Mouse (Mus musculus) ES-CJ7 (cell line): ENCODE measurements at regions not wholly inside any gene's neighbourhood (a gene's known extent, or its start where the extent isn't known, plus 50 kb on each side); places are given as distances from the start of the nearest gene placed in this dataset.

Source experiments
- DNase-seq: peaks from one replicate; pipeline ENCODE4 v3.0.0; 2011; ENCODE audit warnings: low read depth, low spot score

DNA sequence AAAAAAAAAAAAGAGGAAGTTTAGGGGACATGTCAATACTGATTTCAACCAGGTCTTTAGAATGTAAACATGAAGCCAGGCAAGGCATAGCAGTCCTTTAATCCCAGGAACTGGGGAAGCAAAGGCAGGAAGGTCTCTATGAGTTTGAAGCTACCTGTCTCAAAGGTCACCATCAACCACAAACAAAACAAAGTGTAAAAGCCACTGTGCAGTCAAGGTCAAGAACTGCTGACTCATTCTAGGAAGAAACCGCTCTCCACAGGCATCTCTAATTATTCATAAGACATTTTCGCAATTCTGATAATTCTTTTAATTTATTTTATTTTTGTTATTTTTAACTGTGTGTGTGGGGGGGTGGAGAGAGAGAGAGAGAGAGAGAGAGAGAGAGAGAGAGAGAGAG is 364.0 kb downstream of the Cntnap4 start:
- DNase-seq, result peak; percentile 58

- no peak for DNase-seq
Measured at GRCm38 (mm10) chr8:112935411-112935810, 365.6 kb downstream of the Cntnap4 start.

GRCm38 (mm10) chr8:112935897-112936719 is 366.3 kb downstream of the Cntnap4 start:
- DNase-seq, result no peak

DNA sequence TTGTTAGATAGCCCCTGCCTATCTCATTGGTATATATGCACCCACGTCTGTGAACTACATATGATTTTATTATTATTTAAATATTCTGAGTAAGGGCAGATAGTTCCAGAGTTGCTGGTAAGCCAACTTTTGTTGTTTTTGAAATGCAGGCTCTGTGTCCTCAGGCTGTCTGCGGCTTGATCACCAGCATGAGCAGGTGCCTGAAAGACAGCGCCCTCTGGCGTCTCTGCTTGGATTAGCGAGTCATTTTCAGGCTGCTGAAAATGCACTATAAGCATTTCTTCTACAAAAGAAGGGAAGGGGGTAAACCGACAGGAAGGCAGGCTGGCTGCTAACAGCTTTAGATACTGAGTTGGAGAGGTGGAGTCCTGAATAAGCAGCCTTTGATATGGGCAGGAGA is 402.6 kb downstream of the Cntnap4 start:
- peak; percentile 78 for DNase-seq

DNA sequence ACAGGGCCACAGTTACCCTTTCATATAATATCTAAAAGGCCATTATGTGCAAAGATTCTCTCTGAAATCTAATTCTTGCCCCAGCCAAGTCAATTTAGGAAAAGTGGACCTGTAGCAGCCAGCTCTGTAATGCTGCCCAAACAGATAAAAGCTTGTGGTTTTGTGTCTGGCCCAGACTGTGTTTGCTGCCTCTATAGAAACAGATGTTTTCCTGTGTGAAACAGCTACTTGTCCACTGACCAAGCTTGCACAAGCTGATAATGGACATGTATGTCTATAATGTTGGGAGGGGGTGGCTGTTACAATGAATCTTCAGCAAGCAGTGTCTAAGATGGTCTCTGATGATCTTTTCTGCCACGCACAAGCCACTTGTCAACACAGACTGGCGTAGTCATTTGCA is 405.9 kb downstream of the Cntnap4 start:
- no peak for DNase-seq

DNA sequence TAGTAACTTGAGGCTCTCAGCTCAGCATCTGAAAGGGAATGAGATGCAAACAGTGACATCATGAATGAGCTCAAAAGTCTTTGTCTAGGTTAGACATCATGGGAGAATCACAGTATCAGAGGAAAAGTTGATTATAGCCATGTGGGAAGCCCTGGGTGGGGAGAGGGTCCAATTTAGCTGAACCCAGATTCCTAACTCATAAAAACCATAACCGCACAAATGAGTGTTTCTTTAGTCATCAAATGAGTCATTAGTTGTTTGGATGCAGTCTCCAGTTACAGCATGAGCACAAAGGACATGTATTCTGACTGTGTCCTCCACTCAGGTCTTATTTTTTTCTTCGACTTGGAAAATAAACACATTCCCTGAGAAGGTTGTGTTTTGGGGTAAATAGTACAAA is 406.5 kb downstream of the Cntnap4 start:
- no peak for DNase-seq

GRCm38 (mm10) chr8:112993781-112994180 is 423.9 kb downstream of the Cntnap4 start:
- no peak for DNase-seq

GRCm38 (mm10) chr8:113007356-113007755 is 437.5 kb downstream of the Cntnap4 start:
- no peak for DNase-seq

GRCm38 (mm10) chr8:113028880-113029279 is 459.0 kb downstream of the Cntnap4 start:
- DNase-seq, result no peak

GRCm38 (mm10) chr8:113051770-113052473 is 482.1 kb downstream of the Cntnap4 start:
- no peak for DNase-seq

DNA sequence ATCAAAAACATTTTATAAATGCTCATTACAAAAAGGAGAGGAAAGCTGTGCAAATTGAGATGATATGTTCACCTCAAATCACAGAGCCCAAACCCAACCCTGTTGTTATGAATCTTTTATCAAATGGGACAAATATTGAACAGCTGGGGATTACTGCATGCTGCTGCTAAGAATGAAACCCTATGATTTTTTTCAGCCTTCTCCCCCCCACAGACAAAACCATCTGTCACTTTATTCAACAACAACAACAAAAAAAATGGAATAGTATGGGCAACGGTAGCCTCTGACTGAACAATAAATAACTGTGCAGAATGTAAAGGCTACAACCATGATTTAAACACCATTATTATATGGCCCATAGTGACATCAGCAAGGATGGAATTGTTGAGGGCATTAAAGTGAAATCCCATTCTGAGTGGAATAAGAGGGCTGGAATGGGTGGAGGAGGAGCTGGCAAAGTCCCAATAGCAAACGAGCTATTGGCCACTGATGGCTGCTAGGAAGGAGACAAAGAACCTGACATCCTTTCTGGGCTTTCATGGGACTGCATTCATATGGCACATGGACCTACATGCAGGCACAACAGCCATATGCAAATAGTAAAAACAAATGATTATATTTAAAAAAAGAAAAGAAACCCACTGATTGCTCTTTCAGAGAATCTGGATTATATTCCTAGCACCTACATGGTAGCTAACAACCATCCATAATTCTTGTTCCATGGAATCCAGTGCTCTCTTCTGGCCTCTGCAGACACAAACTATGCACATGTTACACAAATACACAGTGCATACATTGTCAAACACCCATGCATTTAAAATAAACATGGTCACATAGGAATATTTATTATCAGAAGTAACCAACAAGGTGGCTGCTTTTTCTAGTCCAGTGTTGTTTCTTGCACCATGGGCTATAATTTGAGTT is 495.7 kb downstream of the Cntnap4 start:
- no peak for DNase-seq

DNA sequence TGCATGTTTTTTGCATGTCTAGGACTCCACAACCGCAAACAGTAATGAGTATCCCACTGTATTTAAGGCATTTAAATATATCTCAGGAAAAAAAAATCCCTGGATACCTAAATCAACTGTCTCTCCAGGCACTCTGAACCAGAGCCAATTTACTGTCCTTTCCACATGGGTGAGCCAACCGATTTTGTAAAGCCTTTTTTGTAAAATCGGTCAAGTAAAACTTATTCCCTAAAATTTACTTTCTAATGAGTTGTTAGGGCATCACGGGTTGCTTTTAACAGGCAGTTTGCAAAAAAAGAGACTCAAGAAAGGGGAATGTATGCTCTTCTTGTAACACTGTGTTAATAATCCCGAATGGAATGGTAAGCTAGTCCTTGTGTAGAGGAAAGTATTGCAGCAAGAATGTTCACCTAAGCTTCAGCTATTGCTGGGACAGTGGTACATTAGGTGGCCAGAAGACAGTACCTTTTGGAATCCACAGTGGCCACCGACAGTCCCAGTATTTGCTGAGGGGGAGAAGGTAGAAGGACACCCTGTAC is 496.4 kb downstream of the Cntnap4 start:
- no peak for DNase-seq

DNA sequence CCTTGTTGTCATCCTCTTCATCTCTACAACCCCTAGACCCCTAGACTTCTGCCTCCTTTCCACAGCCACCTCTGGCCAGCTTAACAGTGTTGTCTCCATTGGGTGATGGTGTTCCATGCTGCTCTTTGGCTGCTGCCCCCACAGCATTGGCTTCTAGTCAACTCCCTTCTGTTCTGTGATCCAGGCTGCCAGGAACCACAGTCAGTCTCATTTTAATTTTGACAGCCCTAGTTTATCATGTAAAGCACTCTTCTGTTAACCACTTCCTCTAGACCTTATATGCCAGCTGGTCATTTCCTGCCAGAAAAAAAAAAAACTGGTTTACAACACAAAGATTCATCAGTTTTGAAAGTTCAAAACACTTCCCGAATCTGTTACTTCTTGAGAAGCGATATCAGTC is 514.1 kb downstream of the Cntnap4 start:
- no peak for DNase-seq

DNA sequence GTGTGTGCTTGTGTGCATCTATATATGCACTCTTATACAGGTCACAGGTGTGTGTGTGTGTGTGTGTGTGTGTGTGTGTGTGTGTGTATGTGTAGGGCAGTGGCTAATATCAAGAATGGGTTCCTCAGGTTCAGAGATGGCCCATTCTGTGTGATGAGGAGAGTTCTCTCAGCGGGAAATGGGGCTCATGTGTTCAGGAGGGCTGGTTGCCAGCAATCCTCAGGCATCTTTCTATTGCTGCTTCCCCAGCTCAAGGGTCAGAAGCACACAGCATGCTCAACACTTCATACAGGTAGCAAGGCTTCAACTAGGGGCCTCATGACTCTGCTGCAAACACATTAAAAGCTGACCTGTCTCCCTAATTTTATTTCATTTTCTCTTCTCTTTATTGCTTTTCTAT is 517.7 kb downstream of the Cntnap4 start:
- DNase-seq, result no peak

GRCm38 (mm10) chr8:113111665-113112064 is 523.7 kb upstream of the Mon1b start:
- peak; percentile 50 for DNase-seq

GRCm38 (mm10) chr8:113114165-113114700 is 521.2 kb upstream of the Mon1b start:
- no peak for DNase-seq

- no peak for DNase-seq
Measured at GRCm38 (mm10) chr8:113117241-113117640, 518.1 kb upstream of the Mon1b start.

GRCm38 (mm10) chr8:113125586-113125985 is 509.8 kb upstream of the Mon1b start:
- DNase-seq, result no peak

- no peak for DNase-seq
Measured at GRCm38 (mm10) chr8:113137361-113137760, 498.0 kb upstream of the Mon1b start.

- no peak for DNase-seq
Measured at GRCm38 (mm10) chr8:113140021-113140420, 495.4 kb upstream of the Mon1b start.

DNA sequence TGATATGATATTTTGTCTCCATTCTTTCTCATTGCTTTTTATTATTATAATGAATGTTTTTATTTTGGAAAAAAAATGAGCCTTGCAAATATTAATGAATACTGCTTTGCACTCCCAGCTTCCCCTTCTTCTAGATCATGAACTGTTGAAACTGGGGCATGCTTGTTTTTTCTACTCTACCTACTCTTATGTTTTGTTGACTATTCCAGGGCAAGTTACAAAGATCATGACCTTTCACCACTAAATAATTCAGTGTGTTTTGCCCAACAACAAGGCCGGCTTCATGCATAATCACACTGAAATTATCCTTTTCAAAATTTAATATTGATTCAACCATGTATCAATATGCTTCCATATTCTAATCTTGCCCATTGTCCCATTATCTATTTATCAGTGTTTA is 494.3 kb upstream of the Mon1b start:
- no peak for DNase-seq
